Mouse (Mus musculus) megakaryocyte, embryonic 14.5 days (primary cell): Measurements from ENCODE around the gene Ddx5.

Source experiments
- FLI1 ChIP-seq: IDR thresholded peaks from 2 replicates; pipeline ENCODE4 v1.6.1; 2012; ENCODE audit warnings: low read length, inconsistent platforms, mixed read lengths
- GATA1 ChIP-seq: IDR thresholded peaks from 3 replicates; pipeline ENCODE4 v1.6.1; 2012; ENCODE audit warnings: mixed read lengths, low read length, inconsistent platforms, borderline replicate concordance

DNA sequence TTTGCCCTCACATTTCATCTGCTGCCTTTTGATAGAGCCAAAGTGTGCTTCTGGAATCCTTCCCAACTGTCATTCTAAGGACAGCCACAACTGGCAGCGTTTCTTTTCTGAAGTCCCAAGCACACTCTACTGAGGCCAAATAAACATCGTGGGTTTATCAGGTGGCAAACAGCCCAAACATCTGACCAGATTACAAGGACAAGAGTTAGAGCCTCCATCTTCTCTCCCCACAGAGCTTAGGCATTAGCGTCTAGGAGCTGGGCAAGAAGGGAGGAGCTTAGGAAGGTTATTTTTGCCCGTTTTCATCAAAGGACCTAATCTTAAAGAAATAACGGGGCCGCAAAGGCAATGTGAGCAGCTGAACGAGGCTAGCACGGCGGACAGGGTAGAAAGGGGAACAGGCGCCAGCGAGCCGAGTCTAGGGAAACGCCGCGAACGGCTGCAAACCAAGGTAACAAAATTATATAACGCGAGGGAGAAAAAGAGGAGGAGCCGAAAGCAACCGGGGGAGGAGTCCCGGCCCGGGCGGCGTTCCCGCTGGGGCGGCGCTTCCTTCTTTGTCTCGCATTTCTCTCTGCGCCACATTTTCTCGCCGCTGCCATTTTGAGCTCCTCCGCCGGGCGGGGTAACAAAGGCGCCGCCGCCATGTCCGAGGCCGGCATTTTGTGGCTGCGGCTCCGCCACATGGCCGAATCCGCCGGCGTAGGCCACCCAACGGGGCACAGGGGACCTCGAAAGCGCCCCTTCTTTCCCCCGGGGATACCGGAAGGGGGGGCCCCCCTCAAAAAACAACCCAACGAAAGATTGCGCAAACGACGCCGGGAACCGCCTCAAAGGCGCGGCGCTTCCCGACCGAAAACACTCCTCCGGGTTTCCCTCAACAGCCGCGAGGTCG is 1.6 kb downstream of the Ddx5 start:
- TF ChIP-seq GATA1, result no peak
- no peak for TF ChIP-seq FLI1
